Mouse (Mus musculus) liver, embryonic 16.5 days (tissue): ENCODE measurements at regions not wholly inside any gene's neighbourhood (a gene's known extent, or its start where the extent isn't known, plus 50 kb on each side); places are given as distances from the start of the nearest gene placed in this dataset.

Experiments used
- ATAC-seq: fragments of 200-750 bp; cut with Nextera tagmentation; 2 replicates; pipeline ENCODE4 v1.8.0; 2017; ENCODE audit warnings: low read depth, mild to moderate bottlenecking, moderate number of reproducible peaks, moderate library complexity
- H3K27ac ChIP-seq: fragments of 300-500 bp; sonication (generic); 2 replicates; pipeline ENCODE4 v1.5.1; 2014; ENCODE audit warnings: mild to moderate bottlenecking, low read length
- H3K27me3 ChIP-seq: fragments of 300-500 bp; sonication (generic); 2 replicates; pipeline ENCODE4 v1.6.1; 2014; ENCODE audit warnings: low read depth, low read length, mixed read lengths; ENCODE audit not compliant: control insufficient read depth, insufficient read depth
- H3K36me3 ChIP-seq: fragments of 300-500 bp; sonication (generic); 2 replicates; pipeline ENCODE4 v1.6.1; 2014; ENCODE audit warnings: mild to moderate bottlenecking; ENCODE audit not compliant: control insufficient read depth, insufficient read depth
- H3K4me1 ChIP-seq: fragments of 300-500 bp; sonication (generic); 2 replicates; pipeline ENCODE4 v1.6.1; 2014; ENCODE audit warnings: low read depth, low read length, mixed read lengths; ENCODE audit not compliant: control insufficient read depth
- H3K4me2 ChIP-seq: fragments of 300-500 bp; sonication (generic); 2 replicates; pipeline ENCODE4 v1.6.1; 2014; ENCODE audit warnings: low read depth, low read length, mixed read lengths
- H3K4me3 ChIP-seq: fragments of 300-500 bp; sonication (generic); 2 replicates; pipeline ENCODE4 v1.5.1; 2014; ENCODE audit warnings: low read depth, mild to moderate bottlenecking, low read length
- H3K9ac ChIP-seq: fragments of 300-500 bp; sonication (generic); 2 replicates; pipeline ENCODE4 v1.6.1; 2014; ENCODE audit warnings: low read depth, low read length
- H3K9me3 ChIP-seq: fragments of 300-500 bp; sonication (generic); replicated peaks from 2 replicates; pipeline ENCODE4 v1.6.1; 2016; ENCODE audit warnings: low read length; ENCODE audit not compliant: control insufficient read depth
- WGBS: fragments of 180-500 bp; shearing (Covaris S2); extraction: QIAGEN DNeasy Blood & Tissue Kit; methylation state at CpG from one replicate; pipeline ENCODE4 v1.1.7; 2014; ENCODE audit not compliant: insufficient replicate concordance; 5-methylcytosine and 5-hydroxymethylcytosine counted together

DNA sequence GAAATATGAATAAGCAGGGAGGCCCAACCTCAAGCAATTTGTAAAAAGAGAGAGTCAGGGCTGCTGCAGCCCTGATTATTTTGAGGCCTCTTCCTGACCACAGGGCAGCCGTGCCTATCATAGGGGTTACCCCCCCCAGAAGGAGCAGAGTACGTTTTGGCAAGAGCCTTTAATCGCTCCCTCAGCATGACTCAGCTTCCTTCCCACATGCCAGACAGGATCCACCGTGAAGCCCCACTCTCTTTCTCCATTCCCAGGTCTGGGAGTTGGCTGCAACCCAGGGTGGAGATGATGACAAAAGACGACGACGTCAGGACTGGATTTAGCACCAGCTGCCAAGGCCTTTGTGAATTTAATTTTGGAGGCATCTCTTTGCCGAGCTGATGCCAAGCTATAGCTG is 67.9 kb upstream of the Bace2 start:
- ATAC-seq = no peak
- 11% methylated on average over 8 of the region's 8 CpGs for WGBS
- no peak overlapping the region for H3K9ac ChIP-seq
- no peak overlapping the region for H3K4me3 ChIP-seq
- no peaks in the 10 kb centered on the region for H3K9me3 ChIP-seq
- no peaks in the 10 kb centered on the region for H3K27me3 ChIP-seq
- H3K27ac ChIP-seq = no peak overlapping the region
- no peak overlapping the region for H3K4me2 ChIP-seq
- no peaks in the 10 kb centered on the region for H3K36me3 ChIP-seq
- no peaks in the 10 kb centered on the region for H3K4me1 ChIP-seq

DNA sequence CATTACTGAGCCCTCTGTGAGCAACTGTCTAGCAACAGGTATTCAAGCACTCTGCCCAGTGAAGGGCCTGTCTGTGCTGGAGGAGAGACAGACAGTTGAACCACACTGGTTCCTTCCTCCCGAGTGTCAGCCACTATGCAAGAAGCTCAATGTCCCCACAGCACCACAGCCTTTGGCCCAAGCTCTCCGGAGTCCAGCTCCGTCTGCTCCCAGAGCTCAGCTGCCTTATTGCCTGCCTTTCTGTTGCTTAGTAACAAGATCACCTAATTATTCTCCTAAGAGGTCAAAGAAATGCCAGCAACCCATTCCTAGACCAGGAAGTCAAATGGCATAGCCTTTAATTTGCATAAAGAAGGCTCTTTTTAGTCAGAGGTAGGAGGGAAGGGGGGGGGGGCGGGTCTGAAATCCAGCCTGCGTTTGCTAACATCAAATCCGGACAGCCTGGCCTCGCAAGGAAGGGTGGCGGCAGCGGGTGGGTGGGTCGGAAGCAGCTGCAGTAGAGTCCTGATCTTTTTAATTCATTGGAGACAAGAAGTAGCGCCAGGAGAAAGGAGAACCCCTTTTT is 64.0 kb upstream of the Bace2 start:
- H3K4me1 ChIP-seq = no peaks in the 10 kb centered on the region
- no peaks in the 10 kb centered on the region for H3K9me3 ChIP-seq
- no peak overlapping the region for H3K9ac ChIP-seq
- no peak overlapping the region for H3K4me2 ChIP-seq
- H3K27ac ChIP-seq = no peak overlapping the region
- no peaks in the 10 kb centered on the region for H3K27me3 ChIP-seq
- 13% methylated on average over 11 of the region's 11 CpGs for WGBS
- H3K36me3 ChIP-seq = no peaks in the 10 kb centered on the region
- ATAC-seq = no peak
- H3K4me3 ChIP-seq = no peak overlapping the region

DNA sequence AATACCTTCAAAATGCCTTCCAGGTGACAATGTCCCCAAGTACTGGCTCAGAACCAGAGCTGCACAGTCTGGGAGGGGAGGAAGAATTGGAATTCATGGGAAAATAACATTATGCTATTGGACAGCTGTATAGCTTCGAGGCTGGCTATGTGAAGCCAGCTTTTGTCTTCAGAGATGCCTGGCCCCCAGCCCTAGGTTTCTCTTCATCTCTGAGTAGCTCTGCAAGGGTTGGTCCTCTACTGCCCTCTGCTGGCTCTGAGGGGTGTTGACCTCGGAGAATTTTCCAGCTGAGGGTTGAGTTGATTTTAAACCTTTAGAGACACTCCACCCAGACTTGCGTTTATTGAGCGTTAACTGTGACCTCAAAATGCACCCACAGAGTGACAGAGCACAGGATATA is 63.3 kb upstream of the Bace2 start:
- WGBS = 2% methylated on average over 4 of the region's 4 CpGs
- no peaks in the 10 kb centered on the region for H3K36me3 ChIP-seq
- ATAC-seq = no peak
- no peaks in the 10 kb centered on the region for H3K9me3 ChIP-seq
- H3K27ac ChIP-seq = no peak overlapping the region
- H3K4me2 ChIP-seq = no peak overlapping the region
- H3K4me3 ChIP-seq = no peak overlapping the region
- H3K4me1 ChIP-seq = no peaks in the 10 kb centered on the region
- no peak overlapping the region for H3K9ac ChIP-seq
- no peaks in the 10 kb centered on the region for H3K27me3 ChIP-seq

DNA sequence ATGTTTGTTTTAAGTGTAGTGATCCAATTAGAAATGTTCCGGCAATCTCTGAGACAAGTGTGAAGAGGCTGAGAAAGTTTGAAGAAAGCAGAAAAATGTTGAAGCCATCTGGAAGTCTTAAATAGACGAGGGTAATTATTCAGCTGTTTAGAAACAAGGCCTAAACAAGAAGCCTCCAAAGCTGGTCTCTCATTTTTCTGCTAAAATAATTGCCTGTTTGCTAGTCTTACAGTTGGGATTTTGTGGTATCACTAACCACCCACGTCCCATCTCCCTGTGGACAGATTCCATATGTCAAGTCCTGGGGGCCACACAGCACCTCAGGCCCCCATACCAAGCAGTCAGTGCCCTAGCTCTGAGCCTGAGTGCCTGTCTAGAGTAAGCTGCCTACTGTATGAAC is 59.4 kb upstream of the Bace2 start:
- no peaks in the 10 kb centered on the region for H3K27me3 ChIP-seq
- no peaks in the 10 kb centered on the region for H3K4me1 ChIP-seq
- H3K27ac ChIP-seq = no peak overlapping the region
- no peak overlapping the region for H3K4me3 ChIP-seq
- H3K4me2 ChIP-seq = no peak overlapping the region
- no peaks in the 10 kb centered on the region for H3K36me3 ChIP-seq
- 62% methylated on average over 3 of the region's 3 CpGs for WGBS
- H3K9me3 ChIP-seq = no peaks in the 10 kb centered on the region
- no peak overlapping the region for H3K9ac ChIP-seq
- ATAC-seq = no peak

DNA sequence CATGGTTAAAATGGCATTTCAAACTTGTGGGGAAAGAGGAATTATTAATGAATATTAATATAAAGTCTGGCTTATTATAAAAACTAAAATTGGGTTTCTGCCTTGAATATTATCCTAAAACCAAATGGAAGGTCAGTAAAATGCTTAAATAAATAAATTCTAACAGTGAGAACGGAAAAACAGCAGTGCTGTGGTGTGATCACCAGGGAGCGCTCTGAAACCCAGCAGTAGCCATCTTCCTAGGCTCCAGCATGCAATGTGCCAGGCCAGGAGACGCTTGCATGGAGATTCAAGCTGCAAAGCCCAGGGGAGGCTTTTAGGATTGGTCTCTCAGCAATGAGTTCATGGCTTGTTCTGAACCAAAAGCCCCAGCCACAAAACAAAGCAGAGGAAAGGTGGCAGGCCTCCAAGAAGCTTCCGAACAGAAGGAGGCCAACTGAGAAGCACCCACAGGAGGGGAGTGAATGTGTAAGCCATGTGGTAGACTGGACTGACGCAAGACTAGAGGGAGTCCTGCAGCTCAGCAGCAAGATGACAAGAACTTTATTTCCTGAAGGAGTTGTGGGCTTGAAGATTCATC is 52.3 kb upstream of the Bace2 start:
- Histone ChIP-seq H3K9me3 (no peaks in the 10 kb centered on the region), H3K9ac (no peak overlapping the region), H3K4me1 (no peaks in the 10 kb centered on the region), H3K27ac (no peak overlapping the region), H3K36me3 (no peaks in the 10 kb centered on the region), H3K4me2 (no peak overlapping the region), H3K4me3 (no peak overlapping the region), H3K27me3 (no peaks in the 10 kb centered on the region)
- WGBS = 58% methylated on average over 5 of the region's 5 CpGs
- no peak for ATAC-seq
